Mouse (Mus musculus): ENCODE measurements around the gene Cadps. TPM values are rescaled to one million over a fixed set of nuclear protein-coding genes. Genes with fewer than 3 reads are reported as not detected.

Gene Cadps
- total RNA-seq, 2 experiments from 2014 or later, result not detected

DNA sequence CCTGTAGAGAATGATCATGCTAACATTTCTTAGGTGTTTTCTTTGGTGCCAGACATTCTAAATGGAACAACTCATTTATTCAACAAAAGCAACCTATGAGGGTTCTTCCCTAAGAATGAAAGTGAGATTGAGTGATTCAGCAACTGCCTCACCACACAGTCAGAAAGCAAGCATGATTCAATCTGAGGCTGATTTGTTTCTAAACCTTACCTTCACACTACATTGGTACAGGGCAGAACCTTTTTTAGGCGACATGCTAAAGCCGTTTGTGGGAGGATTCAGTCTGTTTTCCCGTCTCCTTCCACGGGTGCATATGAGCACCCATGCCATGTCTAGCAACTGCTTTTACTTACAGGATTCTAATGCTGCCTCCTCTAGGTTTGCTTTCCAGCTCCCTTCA lies 69.6 kb downstream of the Cadps start:
- ATAC-seq (replicated peaks; ENCODE audit: low FRiP score, low TSS enrichment, poor library complexity, severe bottlenecking), result no peak

DNA sequence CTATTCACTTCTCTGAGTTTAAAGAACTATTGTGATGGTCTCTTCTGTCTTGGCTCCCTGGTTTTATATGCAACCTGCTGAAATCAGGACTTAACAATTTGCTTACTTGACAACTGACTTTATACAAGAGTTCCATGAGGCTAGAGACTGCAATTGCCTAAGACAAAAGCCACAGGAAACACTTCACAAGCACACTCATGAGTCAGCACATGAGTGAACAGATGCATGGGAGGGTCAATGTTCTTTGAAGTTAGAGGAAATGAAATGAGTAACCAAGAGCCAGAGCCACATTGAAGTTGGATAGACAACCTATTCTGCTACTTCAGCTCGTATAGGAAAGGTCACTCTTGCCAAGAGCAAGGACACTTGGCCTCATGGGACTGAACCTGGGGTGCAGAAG lies 71.1 kb downstream of the Cadps start:
- ATAC-seq (replicated peaks; ENCODE audit: low FRiP score, low TSS enrichment, poor library complexity, severe bottlenecking), result no peak

DNA sequence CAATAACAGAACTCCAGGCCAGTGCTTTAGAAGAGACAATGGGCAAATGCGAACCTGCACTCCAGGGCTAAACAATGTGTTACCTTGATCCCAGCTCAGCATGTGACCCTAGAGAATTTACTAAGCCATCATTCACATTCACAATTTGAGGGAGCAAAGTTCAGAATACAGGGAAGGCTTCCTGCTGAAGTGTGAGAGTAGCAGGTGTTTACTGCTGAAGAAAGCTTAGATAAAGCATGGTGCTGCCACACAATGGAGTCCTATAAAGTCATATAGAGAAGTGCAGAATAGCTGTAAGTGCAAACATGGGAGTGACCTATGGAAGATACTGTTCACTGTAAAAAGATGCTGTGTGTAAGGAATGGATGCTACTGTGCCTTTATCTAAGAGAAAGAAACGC lies 91.9 kb downstream of the Cadps start:
- no peak for ATAC-seq (replicated peaks; ENCODE audit: low FRiP score, low TSS enrichment, poor library complexity, severe bottlenecking)

DNA sequence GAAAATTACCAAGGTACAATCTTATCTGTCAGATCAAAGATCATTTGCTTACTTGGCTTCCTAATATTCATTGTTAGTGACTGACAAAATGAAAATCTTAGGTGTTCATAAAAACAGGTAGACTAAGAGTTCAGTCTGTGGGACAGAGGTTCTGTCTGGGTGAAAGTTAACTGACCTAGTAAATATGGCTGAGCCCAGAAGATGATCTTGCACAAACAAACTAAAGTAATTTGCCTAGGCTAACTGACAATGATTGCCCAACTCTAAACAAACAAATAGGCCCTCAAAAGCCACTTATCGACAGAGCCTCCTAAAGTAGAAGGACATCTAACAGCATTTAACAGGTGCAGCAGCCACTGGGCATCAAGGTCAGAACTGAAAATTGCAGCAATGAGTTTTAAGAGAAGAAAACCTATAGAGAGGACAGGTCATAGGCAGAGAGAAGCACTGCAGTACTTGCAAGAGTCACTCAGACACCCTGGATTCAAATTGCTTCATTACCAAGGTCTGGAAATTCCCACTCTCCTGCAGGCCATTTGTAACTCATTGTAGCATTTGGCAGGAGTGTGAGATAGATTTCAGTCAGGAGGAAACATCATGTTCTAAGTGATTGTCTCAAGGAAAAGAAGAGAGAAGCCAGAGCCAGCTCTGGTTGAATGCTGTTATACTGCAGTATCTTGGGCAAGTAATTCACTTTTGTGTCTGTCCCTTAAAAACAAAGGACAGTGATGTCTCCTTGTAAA lies 100.3 kb downstream of the Cadps start:
- ATAC-seq (replicated peaks; ENCODE audit: low FRiP score, low TSS enrichment, poor library complexity, severe bottlenecking), result no peak

DNA sequence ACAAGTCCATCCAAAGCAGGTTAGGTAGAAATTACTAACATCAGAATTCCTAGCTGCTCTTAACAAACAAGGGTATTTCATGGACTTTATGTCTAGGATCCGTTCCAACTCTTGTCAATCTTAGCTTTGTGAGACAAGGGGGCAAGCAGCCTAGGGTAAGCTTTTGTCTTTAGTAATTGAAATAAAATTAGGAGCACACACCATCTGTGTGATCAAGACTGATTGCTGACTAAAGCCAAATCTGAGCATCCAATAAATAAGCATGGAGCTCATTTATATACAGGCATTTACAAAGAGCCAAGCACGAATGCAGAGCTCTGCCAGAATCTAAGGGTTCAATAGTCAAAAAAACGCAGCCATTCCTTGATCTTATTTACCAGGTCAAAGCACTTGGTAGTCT lies 104.1 kb downstream of the Cadps start:
- no peak for ATAC-seq (replicated peaks; ENCODE audit: low FRiP score, low TSS enrichment, poor library complexity, severe bottlenecking)

DNA sequence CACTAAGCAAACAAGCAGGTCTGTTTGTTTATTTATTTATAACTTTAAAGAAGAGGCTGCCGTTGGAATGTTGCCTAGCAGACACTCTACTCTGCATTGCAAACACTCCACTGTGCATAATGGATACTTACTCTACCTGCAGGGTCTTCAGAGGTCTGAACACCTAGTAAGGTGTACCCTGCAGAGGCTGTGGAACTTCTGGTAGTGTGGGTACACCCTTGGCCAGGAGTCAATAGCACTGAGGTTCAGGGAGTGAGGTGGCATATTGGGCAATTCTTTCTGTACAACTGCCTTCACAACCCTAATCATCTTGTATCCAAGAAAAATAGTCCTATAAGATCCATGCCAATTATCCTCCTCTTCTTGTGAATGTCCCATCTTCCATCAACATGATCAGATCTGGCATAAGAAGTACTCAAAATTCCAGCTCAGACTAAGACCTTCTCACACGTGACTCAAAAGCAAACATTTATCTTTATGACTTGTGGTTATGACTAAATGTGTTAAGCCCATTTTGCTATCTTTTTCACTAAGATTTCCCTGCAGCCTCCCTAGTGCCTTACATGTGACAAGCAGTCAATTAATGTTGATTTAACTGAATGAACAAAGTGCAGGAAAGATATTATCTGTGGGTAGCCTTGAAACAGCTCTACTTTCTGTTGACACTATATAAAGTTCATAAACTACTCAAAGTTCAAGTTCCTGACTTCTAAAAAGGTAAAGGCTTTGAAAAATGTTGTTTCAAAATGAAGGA lies 106.8 kb downstream of the Cadps start:
- ATAC-seq (replicated peaks; ENCODE audit: low FRiP score, low TSS enrichment, poor library complexity, severe bottlenecking), result no peak

DNA sequence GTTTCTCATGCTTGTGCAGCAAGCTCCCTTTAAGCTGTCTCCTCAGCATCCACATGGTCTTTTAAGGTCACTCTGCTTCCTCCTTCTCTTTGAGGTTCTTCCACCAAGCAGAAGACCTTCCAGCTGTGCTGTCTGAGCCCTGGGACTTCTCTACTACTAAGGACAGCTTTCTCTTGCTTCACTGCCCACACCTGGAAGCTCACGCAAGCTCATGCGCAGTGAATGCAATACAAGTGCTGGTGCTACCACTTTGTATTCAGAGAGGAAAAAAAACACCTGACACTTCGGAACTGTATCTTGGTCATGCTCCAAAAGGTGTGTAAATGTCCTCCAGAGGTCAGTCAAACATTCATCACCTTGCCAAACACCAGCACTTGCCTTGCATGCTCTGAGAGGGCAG lies 115.5 kb downstream of the Cadps start:
- ATAC-seq (replicated peaks; ENCODE audit: low FRiP score, low TSS enrichment, poor library complexity, severe bottlenecking), result no peak

DNA sequence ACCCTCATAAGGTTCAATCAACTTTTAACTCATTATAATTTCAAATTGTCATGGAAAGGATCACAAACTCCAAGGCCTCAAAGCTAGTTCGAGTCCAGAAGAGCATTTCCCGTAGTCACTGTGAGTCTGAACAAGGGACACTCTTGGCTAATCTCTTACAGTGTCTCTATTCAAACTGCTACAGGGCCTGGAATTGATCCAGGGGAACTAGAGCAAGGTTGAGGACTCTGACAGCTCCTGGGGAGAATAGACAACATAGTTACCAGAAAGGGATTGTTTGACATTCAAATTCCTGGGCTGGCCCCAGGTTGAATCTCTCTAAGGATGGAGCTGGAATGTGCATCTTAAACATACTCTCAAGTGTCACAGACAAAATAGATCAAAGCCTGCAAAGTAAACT lies 118.4 kb downstream of the Cadps start:
- ATAC-seq (replicated peaks; ENCODE audit: low FRiP score, low TSS enrichment, poor library complexity, severe bottlenecking), result no peak

DNA sequence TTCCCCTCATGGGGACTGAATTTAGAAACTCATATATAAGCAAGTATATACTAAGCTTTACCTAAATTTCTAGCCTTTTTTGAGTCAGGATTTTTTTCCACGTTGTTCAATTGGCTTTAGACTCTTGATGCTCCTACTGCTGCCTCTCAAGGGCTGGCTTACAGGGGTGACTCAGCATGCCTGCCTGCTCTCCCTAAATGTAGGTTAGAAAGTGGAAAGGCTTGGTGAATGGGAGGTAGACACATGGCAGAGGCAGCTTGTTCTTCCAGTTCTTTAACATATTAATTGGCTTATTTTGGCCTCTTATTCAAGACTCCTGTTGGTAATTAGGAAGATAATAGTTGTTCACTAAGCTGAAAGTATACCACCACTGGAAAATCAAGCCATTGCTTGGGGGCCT lies 132.7 kb downstream of the Cadps start:
- no peak for ATAC-seq (replicated peaks; ENCODE audit: low FRiP score, low TSS enrichment, poor library complexity, severe bottlenecking)

DNA sequence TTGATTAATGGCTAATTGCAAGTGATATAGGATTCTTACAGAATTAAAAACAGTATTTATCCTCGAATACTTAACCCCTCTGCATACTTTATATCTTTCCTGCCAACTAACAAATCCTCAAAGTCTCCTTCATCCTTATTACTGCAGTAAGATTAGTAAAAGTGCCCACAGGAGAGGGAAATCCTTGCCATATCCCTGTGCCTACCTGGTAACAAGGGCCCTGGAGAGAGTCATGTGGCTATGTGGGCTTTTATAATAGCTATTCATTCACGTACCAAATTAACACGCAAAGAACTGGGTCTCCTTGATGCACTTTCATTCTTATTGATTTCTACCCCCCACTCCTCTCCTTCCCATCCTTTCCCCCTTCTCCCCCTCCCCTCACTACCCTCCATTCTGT lies 137.9 kb downstream of the Cadps start:
- no peak for ATAC-seq (replicated peaks; ENCODE audit: low FRiP score, low TSS enrichment, poor library complexity, severe bottlenecking)

DNA sequence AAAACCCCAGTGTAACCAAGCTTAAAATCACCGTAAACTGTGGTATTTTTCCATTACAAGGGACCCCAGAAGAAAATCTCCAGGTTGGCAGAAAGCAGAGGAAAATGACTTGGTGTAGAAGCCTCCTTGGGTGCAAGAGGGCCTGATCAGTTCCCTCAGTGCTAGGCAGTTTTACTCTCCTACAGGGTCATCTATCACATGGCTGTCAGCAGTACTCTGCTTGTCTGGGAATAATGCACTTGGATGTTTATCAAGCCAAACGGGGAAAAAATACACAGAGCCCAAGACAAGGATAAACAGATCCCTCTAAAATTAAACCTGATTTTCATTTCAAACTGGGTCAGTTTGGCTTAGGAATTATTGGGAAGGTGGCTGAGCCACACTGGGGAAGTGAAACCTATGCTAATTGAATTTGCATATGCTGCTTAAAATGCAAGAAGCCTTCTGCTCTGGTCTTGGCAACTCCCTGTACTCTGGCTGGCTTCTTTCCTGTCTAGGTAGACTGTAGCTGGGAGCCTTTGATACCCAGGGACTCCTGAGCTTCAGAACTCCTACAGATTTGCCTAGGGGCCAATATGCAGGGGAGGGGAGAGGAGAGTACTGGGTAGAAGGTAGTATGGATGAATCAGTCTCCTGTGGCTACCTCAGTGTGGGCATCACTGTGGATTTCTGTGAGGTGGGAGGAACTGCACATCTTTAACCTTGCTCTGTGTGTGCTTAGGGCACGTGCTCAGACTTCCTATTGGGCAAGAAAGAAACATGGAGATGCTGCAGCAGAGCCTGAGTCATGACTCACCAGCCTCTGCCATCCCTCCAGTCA lies 141.8 kb downstream of the Cadps start:
- ATAC-seq (replicated peaks; ENCODE audit: low FRiP score, low TSS enrichment, poor library complexity, severe bottlenecking), result no peak

DNA sequence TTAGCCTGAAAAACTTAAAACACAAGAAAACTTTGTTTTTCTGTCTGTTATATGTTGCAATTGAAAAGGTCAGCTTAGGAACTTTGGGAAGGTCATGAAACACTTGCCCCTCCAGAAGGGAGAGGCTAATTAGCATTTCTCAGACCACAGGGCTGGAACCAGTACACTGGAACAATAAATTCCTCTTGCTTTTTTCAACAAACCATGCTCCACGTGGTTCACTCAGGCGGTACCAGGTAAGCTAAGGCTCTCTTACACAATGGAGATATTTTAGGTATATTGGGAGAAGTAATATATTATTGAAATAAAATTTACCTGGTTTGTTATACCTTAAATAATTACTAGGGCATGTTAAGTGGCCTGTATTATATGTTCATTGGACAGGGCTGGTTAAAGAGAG lies 161.4 kb downstream of the Cadps start:
- ATAC-seq (replicated peaks; ENCODE audit: low FRiP score, low TSS enrichment, poor library complexity, severe bottlenecking), result no peak

DNA sequence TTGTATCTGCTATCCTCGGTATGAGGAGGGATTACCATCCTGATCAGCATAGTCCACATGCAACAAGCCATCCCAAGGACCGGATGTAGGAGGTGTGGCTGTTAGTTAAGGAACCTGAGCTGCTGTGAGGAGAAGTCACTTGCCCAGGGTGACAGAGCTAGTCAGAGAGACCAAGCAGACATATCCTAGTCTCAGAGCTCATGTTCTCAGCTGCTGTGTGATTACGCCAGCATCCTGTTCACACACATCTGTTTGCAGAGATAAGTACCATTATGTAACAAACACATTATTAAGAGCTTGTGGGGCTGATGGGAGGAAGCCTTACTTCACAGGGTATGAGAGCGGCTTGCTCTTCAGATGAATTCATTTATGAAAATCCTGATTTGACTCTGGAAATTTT lies 165.5 kb downstream of the Cadps start:
- ATAC-seq (replicated peaks; ENCODE audit: low FRiP score, low TSS enrichment, poor library complexity, severe bottlenecking), result no peak

DNA sequence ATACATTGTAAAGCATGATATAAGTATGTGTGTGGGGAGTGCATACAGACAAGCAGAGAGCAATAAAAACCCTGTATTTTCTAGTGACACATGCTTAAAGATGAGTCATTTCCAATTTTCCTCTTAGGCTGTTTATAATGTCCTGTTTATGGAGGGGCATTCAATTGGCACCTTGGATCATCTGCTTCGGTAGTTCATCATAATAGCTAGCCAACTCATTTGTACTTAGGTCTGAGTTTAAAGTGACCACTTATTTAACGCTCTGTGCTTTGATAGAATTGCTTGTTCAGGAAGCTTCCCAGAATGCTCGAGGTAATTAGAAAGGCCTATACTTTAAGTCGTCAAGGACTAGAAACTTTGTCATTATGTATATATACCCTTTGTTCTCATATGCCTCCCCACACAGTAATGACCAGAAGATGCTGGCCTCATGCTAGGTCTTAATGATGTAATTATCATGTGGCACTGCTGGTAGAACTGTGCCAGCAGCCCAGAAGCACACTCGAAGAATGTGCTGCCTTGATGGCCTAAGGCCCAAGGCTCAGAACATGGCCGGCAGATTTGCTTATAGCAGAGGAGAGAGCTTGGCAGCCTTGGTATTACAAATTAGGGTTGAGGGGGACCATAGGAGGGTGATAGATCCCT lies 179.9 kb downstream of the Cadps start:
- ATAC-seq (replicated peaks; ENCODE audit: low FRiP score, low TSS enrichment, poor library complexity, severe bottlenecking), result no peak

DNA sequence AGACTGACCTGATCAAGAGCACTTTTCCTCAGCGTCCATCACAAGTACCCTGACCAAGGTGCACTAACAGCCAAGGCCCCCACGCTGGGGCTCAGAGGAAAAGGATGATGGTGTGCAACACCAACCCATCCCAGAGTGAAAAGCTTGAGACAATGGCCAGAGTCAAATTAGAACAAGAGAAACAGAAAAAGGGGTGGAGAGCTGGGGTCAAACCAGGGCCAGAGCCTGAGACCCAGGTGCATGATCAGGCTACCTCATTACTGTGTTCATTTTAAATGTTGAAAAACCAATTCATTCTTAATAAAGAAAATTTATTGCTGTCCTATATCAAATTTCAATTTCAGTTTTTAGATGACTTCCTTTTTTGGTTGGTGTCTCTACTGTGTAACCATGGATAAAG lies 184.1 kb downstream of the Cadps start:
- no peak for ATAC-seq (replicated peaks; ENCODE audit: low FRiP score, low TSS enrichment, poor library complexity, severe bottlenecking)

DNA sequence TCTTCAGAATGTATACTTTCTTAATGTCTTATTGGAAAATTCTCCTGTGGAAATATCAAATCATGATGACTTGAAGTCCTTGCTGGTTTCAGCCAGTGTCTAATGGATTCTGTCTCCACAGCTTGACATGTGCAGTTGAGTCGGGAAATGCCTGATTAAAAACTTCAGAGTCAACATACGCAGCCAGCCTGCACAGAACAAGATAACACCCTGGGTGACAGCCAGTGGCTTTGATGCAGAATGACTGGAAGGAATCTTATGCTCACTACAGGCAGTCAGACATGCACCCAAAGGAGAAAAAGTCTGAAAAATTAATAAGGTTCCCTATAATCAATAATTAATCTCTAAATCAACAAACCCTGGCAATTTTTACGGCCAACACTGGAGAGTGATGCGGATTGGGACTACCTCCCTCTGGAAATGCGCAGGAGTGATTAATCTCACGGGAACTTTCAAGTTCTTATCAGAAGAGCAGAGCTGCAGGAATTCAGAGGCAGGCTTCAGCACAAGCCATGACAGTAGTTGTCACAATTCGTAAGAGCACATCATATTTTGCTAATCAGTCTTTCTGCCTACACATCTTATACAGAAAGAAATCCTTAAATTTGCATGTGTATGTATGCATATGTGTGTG lies 185.6 kb downstream of the Cadps start:
- no peak for ATAC-seq (replicated peaks; ENCODE audit: low FRiP score, low TSS enrichment, poor library complexity, severe bottlenecking)

DNA sequence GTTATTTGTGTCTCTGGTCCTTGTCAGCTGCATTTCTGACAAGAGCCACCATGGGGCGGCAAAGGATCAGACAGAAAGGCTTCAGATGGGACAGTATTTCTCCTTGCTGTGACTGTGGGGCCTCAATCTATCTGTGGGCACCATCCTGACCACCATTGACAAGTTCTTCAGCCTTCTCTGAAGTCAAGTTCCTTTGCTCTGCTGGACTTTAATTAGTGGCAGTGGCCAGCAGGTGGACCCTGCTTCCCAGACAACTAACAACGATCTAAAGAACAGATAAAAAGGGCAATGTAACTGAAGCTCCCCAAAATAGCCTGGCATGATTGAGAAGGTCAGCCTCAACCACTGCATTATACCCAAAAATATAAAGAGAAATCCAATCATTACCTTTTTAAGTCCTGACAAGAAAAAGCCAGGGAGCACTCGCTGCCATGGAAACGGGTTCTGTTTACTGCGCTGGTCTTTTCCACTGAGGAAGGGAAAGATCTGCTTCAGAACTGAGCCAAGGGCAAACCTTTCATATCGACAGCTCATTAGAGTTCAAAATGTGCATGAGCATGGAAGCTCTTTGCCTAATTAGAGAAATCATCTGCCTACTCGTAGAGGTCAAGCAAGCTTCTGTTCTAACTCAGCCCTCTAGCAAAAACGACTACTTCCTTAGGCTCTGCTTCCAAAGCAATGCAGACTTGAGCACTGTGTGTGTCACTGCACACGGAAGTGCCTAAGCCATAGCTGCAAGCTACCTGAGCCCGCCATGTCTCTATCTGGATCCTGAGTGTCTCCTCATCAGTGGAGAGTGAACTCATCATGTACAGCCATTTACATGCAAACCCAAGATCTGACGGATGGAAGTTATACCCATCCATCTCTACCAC lies 198.4 kb downstream of the Cadps start:
- ATAC-seq (replicated peaks; ENCODE audit: low FRiP score, low TSS enrichment, poor library complexity, severe bottlenecking), result no peak

DNA sequence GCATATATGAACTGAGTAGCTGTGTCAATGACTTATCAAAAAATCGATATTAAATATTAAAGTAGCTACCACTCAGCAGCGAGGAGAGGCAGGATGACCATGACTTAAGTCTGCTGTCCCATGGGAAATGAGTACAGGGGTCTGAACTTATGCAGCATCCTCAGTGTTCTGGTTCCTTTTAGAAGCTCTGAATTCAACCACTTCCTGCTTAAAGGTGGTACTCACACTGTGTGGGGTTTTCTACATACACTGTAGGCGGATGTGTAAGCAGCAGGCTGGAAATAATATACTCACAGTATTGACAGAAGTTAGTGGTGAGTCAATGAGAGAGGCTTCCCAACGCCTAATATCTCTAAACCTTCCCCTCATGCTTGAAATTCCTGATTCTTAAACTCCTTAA lies 215.9 kb downstream of the Cadps start:
- ATAC-seq (replicated peaks; ENCODE audit: low FRiP score, low TSS enrichment, poor library complexity, severe bottlenecking), result no peak

DNA sequence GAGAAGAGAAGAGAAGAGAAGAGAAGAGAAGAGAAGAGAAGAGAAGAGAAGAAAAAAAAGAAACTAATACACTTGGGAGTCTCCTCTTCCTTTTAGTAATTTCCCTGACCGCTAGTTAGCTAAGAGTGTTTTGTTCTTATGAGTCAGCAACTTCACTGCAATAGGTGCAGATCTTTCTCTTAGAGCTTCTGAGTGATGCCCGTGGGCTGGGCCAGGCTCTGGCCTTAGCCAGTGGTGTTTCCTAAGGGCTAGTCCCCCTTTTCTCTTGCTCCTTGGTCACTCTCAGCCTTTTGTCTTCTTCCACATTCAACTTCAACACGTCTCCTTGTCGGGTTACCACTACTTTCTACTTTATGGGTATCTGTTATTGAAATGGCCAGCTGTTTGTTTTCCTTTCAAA lies 216.7 kb downstream of the Cadps start:
- no peak for ATAC-seq (replicated peaks; ENCODE audit: low FRiP score, low TSS enrichment, poor library complexity, severe bottlenecking)
